Mouse (Mus musculus) olfactory bulb, adult 2 months (tissue): ENCODE results near the gene Ipo8. TPM values are rescaled to one million over a fixed set of nuclear protein-coding genes. Genes with fewer than 3 reads are reported as not detected.

Experiments used
- H3K27ac ChIP-seq: fragments of 200-500 bp; 2 replicates; pipeline ENCODE4 v1.5.1; 2012; ENCODE audit warnings: low read depth, low read length; ENCODE audit not compliant: insufficient read depth
- H3K4me1 ChIP-seq: fragments of 200-500 bp; 2 replicates; pipeline ENCODE4 v1.6.1; 2012; ENCODE audit warnings: low read length; ENCODE audit not compliant: control insufficient read depth, insufficient read depth
- H3K4me3 ChIP-seq: fragments of 200-500 bp; 2 replicates; pipeline ENCODE4 v1.5.1; 2012; ENCODE audit warnings: mild to moderate bottlenecking, low read depth, low read length, moderate library complexity; ENCODE audit not compliant: insufficient read depth
- CTCF ChIP-seq: fragments of 200-500 bp; IDR thresholded peaks from 2 replicates; pipeline ENCODE4 v1.5.1; 2012; ENCODE audit warnings: low read depth, mild to moderate bottlenecking, low read length, moderate library complexity; ENCODE audit not compliant: insufficient read depth
- POLR2A ChIP-seq: fragments of 200-500 bp; IDR thresholded peaks from 2 replicates; pipeline ENCODE4 v1.6.1; 2012; ENCODE audit warnings: mild to moderate bottlenecking, low read depth, low read length, moderate library complexity; ENCODE audit not compliant: insufficient read depth
- WGBS: fragments of 180-500 bp; shearing (Covaris S2); methylation state at CpG from one replicate; pipeline ENCODE4 v1.1.7; 2018; 5-methylcytosine and 5-hydroxymethylcytosine counted together
- polyA plus RNA-seq: library from polyadenylated mRNA; stranded (reverse); fragments of >200 nt; gene quantifications from 2 replicates; pipeline ENCODE4 v1.2.4, GENCODE M21; 2012; ENCODE audit warnings: low replicate concordance; ENCODE audit not compliant: missing spikeins, insufficient read depth, insufficient read length

Gene Ipo8
- polyA plus RNA-seq, 1 experiment, result not detected

- WGBS, result 78% methylated on average over 5 of the region's 5 CpGs
- H3K27ac ChIP-seq, result no peak overlapping the region
- no peak for TF ChIP-seq POLR2A
- TF ChIP-seq CTCF, result no peak
- H3K4me3 ChIP-seq, result no peak overlapping the region
- peaks cover 8% of the 10 kb centered on the region for H3K4me1 ChIP-seq
Measured at GRCm38 (mm10) chr6:148816751-148817150, 14.5 kb downstream of the Ipo8 start.

DNA sequence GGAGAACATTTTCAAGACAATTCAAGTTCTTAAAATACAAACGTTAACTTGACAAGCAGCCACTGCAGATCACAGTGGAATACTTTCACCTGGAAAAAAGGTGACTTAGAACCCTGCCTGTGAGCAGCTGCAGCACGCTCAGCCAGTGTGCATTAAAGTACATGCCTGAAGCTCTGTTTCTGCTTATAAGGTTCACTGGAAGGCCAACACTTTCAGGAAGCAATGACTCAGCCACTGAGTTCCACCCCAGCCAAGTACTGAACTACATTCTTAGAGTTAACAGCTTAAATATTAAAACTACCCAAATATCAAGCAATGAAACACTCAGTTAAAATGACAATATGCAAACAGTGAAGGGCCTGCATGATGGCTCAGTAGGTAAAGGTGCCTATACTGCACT is 20.1 kb downstream of the Ipo8 start:
- no peak overlapping the region for H3K27ac ChIP-seq
- TF ChIP-seq CTCF, result no peak
- no peak for TF ChIP-seq POLR2A
- 86% methylated on average over 2 of the region's 2 CpGs for WGBS
- 0 out of 2 replicates have a peak, but pooled peaks cover 2% of the 10 kb centered on the region for H3K4me1 ChIP-seq
- no peak overlapping the region for H3K4me3 ChIP-seq

DNA sequence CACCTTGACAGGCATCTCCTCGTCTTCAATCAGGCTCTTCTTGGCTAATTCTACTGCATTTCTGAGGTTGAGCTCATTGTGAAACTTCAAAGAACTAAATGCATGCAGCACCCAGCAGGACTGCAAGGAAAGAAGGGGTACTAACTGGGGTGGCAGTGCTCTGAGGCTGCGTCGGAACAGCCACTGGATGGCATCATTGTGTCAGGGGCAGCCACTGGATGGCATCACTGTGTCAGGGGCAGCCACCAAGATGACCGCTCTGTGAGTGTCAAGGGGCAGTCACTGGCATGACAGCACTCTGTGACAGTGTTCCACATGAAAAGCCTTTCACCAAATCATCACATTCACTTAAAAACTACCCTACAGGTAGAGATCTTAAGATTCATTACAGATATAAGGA is 31.5 kb downstream of the Ipo8 start:
- Histone ChIP-seq H3K4me3 (no peak overlapping the region), H3K4me1 (no peaks in the 10 kb centered on the region), H3K27ac (no peak overlapping the region)
- WGBS, result 83% methylated on average over 4 of the region's 4 CpGs
- TF ChIP-seq CTCF, result no peak
- no peak for TF ChIP-seq POLR2A

DNA sequence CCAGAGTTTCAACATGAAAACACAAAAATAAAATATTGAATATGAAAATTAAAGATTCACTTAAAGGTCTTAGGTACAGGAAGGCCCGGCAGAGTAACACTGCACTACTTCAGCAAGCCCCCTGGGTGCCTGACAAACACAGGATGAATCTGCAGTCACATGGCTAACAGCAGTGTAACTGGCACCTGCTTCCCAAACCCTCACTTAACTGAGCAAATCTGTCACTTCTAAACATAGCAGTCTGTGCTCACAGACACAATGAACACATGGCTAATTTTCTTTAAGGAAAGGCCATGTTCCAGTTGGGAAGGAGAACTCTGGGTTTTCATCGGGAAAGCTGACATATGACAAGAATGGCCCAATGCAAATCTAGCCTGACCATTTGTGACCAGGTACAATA is 36.1 kb downstream of the Ipo8 start:
- TF ChIP-seq POLR2A (no peak), CTCF (no peak)
- no peak overlapping the region for H3K4me3 ChIP-seq
- WGBS, result 72% methylated on average over 2 of the region's 2 CpGs

GRCm38 (mm10) chr6:148789010-148789673 is 42.1 kb downstream of the Ipo8 start:
- Histone ChIP-seq H3K27ac (no peak overlapping the region), H3K4me1 (no peaks in the 10 kb centered on the region), H3K4me3 (no peak overlapping the region)
- no peak for TF ChIP-seq CTCF
- no peak for TF ChIP-seq POLR2A
- WGBS, result 55% methylated on average over 9 of the region's 9 CpGs

More for the DNA sequence above, 36.1 kb downstream of the Ipo8 start:
- no peak overlapping the region for H3K27ac ChIP-seq
- H3K4me1 ChIP-seq, result no peaks in the 10 kb centered on the region

DNA sequence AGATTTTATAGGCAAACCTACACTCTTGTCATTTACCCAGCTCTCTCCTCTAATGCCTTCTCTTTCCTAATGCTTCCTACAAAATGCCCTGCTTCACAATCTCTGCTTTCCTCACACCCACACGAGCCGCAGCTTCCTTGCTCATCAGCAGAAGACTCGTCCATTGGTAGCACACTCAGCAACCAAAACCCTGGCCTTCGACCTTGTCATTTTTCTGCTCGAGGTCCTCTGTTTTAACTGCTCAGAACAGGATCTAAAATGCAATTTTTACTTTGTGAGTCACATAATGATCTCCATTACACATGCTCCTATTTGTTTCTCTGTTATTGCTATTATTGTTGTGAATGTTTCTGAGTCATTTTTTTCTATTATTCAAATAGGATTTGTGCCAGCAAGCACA is 45.1 kb downstream of the Ipo8 start:
- H3K4me3 ChIP-seq, result no peak overlapping the region
- H3K27ac ChIP-seq, result no peak overlapping the region
- WGBS, result 82% methylated on average over 5 of the region's 5 CpGs
- TF ChIP-seq POLR2A (no peak), CTCF (no peak)
- H3K4me1 ChIP-seq, result no peaks in the 10 kb centered on the region

DNA sequence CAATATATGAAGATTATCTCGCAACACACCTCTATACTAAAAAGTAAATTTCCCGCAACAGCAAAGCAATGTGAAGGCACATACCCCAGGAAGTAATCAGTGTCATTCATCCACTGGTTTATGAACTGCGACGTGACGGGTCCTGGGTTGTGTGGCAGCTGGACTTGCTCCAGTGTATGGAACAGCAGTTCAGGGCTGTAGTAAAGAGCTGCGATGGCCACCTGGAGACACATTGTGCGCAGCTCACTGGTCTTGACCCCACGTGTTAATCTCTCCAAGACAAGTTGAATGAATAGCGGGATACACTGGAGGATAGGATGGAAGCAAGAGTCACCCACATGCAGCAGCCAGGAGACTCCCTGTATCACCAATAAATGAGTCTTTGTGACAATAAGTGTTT is 46.8 kb downstream of the Ipo8 start:
- WGBS, result 96% methylated on average over 9 of the region's 9 CpGs

GRCm38 (mm10) chr6:148776236-148776635 is 55.0 kb downstream of the Ipo8 start:
- WGBS, result 95% methylated on average over 2 of the region's 2 CpGs
- Histone ChIP-seq H3K4me1 (no peaks in the 10 kb centered on the region), H3K27ac (no peak overlapping the region), H3K4me3 (no peak overlapping the region)
- TF ChIP-seq CTCF, result no peak
- no peak for TF ChIP-seq POLR2A

More for the DNA sequence above, 46.8 kb downstream of the Ipo8 start:
- H3K4me3 ChIP-seq, result no peak overlapping the region
- H3K4me1 ChIP-seq, result no peaks in the 10 kb centered on the region
- TF ChIP-seq POLR2A (no peak), CTCF (no peak)
- no peak overlapping the region for H3K27ac ChIP-seq

DNA sequence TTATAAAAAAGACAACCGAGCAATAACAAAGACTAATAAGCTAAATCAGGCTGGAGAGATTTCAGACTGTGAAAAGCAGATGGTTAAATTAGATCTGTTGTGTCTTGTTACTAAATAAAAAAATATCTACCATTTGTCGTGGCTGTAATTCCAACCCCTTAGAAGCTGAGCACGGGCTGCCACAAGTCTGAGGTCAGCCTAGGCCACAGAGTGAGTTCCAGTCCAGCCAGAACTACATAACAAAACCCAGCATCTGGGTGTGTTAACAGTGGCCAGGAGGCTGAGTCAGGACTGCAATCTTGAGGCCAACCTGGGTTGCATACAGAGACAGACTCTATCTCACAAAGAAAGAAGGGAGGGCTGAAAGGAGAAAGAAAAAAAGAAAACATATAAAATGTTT is 59.8 kb downstream of the Ipo8 start:
- H3K4me3 ChIP-seq, result no peak overlapping the region
- 61% methylated on average over 3 of the region's 3 CpGs for WGBS
- H3K4me1 ChIP-seq, result no peaks in the 10 kb centered on the region
- H3K27ac ChIP-seq, result no peak overlapping the region
- TF ChIP-seq POLR2A, result no peak
- TF ChIP-seq CTCF, result no peak
